Mouse (Mus musculus): ENCODE results near the gene Shc2.

The Shc2 gene

DNA sequence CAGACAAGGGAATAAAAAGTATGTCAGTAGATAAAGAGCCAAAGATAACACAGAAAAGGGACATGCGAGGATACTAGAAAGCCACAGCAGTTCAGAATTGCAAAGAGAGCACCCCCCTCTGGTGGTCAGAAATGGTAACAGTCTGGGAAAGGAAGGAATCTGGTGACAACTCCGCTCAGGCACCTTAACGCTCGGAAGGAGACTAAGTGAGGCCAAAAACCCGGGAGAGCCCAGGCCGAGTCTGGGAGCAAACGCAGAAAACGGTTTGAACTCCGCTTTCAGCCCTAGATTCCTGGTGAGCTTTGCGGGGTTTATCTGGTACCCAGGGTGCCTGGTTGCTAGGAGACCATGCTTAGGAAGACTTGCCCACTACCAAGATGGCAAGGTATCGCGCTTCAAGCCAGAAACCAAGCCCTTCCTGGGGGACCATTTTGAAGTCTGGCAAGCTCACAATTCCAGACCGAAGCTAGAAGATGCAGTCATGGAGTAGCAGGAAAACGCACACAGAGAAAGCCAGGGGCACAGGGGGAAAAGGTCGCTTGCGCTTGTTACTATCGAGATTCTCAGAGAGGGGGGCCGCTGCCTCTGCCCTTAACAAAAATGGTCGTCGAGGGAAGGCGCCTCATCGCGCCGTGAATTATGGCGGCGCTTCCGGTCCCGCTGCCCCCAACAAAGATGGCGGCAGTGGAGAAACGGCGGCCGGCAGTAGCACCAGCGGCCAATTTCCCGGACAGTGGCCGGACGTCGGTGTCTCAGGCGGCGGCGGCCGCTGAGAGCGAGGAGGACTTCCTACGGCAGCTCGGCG, 31.3 kb upstream of the Shc2 start, which contains the start of gene Tpgs1:
TSS of gene Tpgs1 (plus strand) at position 599 of the 805 bp plus-strand sequence.
- peak; percentile 72 to 86 for DNase-seq (ENCODE audit: low read depth in 1 of 2, low spot score in 2 of 2)

GRCm38 (mm10) chr10:79668076-79668475, 30.4 kb upstream of the Shc2 start:
- no peak for DNase-seq (ENCODE audit: low read depth in 1 of 2, low spot score in 2 of 2)

DNA sequence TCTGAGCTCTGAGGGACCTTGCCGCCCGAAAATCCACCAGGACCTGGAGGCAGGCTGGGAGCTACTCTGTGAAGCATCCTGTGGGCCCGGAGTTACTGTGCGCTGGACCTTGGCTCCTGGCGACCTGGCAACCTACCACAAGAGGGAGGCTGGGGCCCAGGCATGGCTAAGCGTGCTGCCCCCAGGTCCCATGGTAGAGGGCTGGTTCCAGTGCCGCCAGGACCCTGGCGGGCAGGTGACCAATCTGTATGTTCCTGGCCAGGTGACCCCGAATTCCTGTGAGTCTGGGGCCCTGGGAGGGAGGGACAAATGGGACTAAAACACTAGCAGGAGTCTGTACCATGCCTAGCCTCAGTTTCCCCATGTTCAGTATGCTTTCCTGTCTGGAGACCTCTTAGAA, 28.8 kb upstream of the Shc2 start:
- no peak for DNase-seq (ENCODE audit: low read depth in 1 of 2, low spot score in 2 of 2)

- no peak for DNase-seq (ENCODE audit: low read depth in 1 of 2, low spot score in 2 of 2)
Observed at GRCm38 (mm10) chr10:79665051-79665450, 27.3 kb upstream of the Shc2 start.

- peak in 1 of 2 experiments; percentile 43 for DNase-seq (ENCODE audit: low read depth in 1 of 2, low spot score in 2 of 2)
Observed at GRCm38 (mm10) chr10:79664131-79664665, 26.5 kb upstream of the Shc2 start, which contains the start of gene Madcam1. Madcam1 (plus strand) TSS chr10:79664559.

GRCm38 (mm10) chr10:79661861-79662260, 24.1 kb upstream of the Shc2 start:
- no peak for DNase-seq (ENCODE audit: low read depth in 1 of 2, low spot score in 2 of 2)

- no peak for DNase-seq (ENCODE audit: low read depth in 1 of 2, low spot score in 2 of 2)
Observed at GRCm38 (mm10) chr10:79660298-79660697, 22.6 kb upstream of the Shc2 start.

DNA sequence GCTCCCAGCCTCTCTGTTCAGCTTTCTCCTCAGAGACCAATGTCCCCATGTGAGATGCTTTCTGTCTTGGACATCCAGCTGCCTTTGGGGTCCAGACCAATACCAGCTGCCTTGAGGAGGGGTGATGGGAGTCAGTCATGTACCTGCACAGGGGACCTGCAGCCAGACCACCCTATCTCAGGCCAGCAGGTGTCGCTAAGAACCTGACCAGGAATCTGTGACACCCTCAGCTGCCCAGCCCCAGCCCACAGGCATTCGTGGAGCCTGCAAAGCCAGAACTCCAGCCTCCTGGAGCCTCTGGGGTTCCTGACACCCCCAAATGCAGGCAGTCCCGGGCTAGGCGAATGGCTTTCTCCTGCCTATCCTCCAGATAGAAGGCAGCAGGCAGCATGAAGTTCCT, 21.1 kb upstream of the Shc2 start:
- DNase-seq (ENCODE audit: low read depth in 1 of 2, low spot score in 2 of 2) = no peak

DNA sequence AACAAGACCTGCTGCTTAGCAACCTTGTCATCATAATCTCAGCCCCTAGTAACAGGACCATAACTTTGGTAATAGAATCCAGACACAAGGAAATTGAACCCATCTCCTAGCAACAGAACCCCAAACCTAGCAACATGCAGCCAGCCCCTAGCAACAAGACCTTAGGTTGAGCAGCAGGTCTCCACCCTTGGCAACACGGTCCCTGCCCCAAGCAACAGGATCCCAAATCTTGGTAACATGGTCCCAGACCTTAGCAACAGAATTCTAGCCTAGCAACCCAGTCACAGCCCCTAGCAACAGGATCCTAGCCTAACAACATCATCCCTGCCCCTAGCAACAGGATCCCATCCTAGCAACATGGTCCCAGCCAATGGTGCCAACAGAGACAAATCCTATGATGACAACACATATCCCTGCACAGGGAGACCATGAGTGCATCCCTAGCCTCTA, 17.3 kb upstream of the Shc2 start:
- DNase-seq (ENCODE audit: low read depth in 1 of 2, low spot score in 2 of 2) = no peak

- DNase-seq (ENCODE audit: low read depth in 1 of 2, low spot score in 2 of 2) = no peak
Observed at GRCm38 (mm10) chr10:79652789-79653188, 15.1 kb upstream of the Shc2 start.

GRCm38 (mm10) chr10:79649070-79649751, 11.5 kb upstream of the Shc2 start:
- DNase-seq (ENCODE audit: low read depth in 1 of 2, low spot score in 2 of 2) = peak in 1 of 2 experiments; percentile 28

DNA sequence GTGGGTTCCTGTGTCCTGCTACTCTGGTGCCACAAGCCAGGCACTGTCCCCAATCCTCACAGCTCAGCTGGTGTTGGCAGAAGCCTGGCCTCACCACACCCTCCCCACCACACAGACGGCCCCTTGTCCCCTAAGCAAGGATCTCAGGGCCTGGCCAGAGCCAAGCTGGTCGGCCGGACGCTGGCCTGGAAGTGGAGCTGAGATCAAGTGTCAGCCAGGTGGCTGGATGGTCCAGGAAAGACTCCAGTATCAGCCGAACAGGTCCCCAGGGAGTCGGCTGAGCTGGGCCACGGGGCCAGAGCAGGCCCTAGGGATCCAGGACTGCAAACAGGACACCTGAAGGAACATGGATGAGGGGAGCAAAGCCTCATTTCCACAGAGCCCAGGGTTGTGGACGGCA, 8.0 kb upstream of the Shc2 start, which contains the start of gene Odf3l2:
TSS of gene Odf3l2 (minus strand) at position 28 of the 400 bp plus-strand sequence.
- DNase-seq (ENCODE audit: low read depth in 1 of 2, low spot score in 2 of 2) = no peak

GRCm38 (mm10) chr10:79638486-79639204, 927 bp upstream of the Shc2 start:
- no peak for DNase-seq (ENCODE audit: low read depth in 1 of 2, low spot score in 2 of 2)

- DNase-seq (ENCODE audit: low read depth in 1 of 2, low spot score in 2 of 2) = no peak
Observed at GRCm38 (mm10) chr10:79636287-79636686, 1.4 kb downstream of the Shc2 start.

DNA sequence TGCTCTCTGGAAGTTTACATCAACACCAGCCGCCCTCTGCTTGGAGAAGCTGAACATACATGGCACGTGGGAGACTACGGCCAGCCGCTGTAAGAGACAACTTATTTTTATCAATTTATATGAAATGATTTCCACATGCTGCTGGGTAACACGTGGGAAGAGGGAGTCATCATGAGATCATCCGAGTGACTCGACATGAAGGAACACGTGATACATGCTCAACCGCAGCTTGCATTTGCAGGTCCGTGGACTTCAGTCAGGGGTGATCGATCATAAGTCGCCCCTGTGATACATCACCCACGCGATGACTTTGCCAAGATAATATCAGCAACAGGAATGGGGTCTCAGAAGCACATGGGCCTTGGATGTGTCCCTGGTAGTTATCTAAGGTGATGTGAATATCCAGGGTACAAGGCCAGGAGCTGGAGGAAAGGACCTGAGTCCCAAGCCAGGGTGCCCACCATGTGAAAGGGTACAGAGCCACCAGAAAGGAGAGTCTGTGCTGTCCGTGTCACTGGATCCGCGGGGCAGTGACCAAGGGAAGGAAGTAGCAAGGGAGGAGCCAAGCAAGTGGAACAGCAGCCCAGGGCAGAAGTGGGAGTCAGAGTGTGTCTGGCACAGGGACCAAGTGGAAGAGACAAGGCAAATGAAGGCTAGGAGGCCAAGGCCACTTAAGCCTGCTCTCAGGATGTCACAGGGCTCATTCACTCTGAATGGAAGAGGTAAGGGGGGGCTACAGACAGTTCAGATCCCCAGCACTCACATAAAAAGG, 4.5 kb downstream of the Shc2 start:
- DNase-seq (ENCODE audit: low read depth in 1 of 2, low spot score in 2 of 2) = no peak

- DNase-seq (ENCODE audit: low read depth in 1 of 2, low spot score in 2 of 2) = no peak
Observed at GRCm38 (mm10) chr10:79631432-79631831, 6.3 kb downstream of the Shc2 start.

DNA sequence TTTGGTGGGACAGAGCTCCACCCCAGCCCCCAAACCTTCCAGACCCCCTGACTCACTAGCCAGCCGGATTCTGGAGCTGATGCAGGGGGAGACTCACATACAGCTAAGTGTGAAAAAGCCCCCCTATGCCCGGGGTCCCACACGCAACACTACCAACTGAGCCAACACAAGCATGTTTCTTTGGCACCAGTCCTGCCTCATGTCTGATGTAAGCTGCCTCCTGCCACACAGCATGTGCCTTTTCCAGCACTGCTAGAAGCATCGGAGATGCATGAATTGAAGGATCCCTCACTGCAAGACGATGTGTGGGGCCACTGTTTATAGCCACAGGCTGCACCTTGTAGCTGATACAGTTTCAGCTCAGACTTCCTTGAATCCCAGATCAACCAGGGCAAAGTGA, 9.3 kb downstream of the Shc2 start:
- DNase-seq (ENCODE audit: low read depth in 1 of 2, low spot score in 2 of 2) = no peak

DNA sequence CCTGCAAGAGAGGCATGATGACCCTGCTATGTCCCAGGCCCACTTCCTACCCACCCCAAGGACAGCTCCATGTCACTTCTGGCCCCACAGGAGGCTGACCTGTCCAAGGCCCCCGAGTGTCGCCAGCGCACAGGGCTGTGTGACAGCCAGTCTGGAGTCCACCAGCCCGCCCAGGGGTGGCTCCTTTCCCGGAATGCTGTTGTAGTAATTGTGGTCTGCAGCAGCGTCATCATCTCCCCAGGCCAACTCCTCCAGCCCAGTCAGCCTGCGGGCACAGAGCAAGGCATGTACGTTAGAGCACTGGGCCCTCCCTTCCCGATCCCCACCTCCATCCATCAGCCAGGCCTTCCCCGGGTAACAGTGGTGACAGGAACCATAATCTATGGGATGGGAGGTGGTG, 11.6 kb downstream of the Shc2 start:
- DNase-seq (ENCODE audit: low read depth in 1 of 2, low spot score in 2 of 2) = no peak

DNA sequence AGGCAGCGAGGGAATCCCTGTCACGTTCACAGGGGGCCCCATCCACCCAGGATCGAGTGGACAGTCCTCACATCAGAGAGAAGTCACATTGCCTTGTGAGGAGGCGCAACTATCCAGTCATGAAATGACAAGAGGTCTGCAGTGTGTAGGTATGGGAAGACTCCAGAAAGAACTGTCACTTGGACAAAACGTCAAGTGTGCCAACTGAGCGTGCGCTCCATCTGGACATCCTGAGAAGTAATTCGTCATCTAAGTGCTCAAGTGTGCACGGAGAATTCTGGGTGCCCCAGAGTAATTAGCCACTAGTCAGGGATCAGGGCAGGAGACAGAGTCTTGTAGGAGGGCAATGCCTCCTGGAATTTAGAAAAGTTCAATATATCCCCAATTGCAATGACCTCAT, 12.3 kb downstream of the Shc2 start:
- no peak for DNase-seq (ENCODE audit: low read depth in 1 of 2, low spot score in 2 of 2)

- DNase-seq (ENCODE audit: low read depth in 1 of 2, low spot score in 2 of 2) = no peak
Observed at GRCm38 (mm10) chr10:79623950-79624349, 13.8 kb downstream of the Shc2 start.

GRCm38 (mm10) chr10:79616376-79616775, 21.3 kb downstream of the Shc2 start:
- no peak for DNase-seq (ENCODE audit: low read depth in 1 of 2, low spot score in 2 of 2)
